Mouse (Mus musculus): ENCODE data around the gene Gtsf2.

Gene Gtsf2

GRCm38 (mm10) chr15:103393577-103393976 is 54.7 kb downstream of the Gtsf2 start:
- DNase-seq (ENCODE audit: low read depth, low spot score), result no peak
